Mouse (Mus musculus) left cerebral cortex, postnatal 4 days (tissue): ENCODE data around the gene Poll. TPM values are rescaled to one million over a fixed set of nuclear protein-coding genes. Genes with fewer than 3 reads are reported as not detected.
A peak's percentile ranks its signal among the peaks of the same experiment; 100 is the strongest.

ENCODE experiments used
- DNase-seq: peaks from one replicate; pipeline ENCODE4 v3.0.0-alpha.2; 2022
- intact Hi-C: fragments of 180-260 bp; cut with DNase I; formaldehyde crosslinking; loops from one replicate; pipeline ENCODE4 v1.15.1; 2025
- total RNA-seq, 2 experiments: library from RNA; stranded (reverse); gene quantifications; 2 replicates each; pipeline ENCODE4 v1.2.3; 2021

Poll gene
- total RNA-seq = 1 to 10 TPM; 5.5 to 6.6 TPM

- DNase-seq = peak; percentile 78
- intact Hi-C loops = no loop called here
Observed at GRCm38 (mm10) chr19:45560153-45560890, at the start of gene Poll, which contains the start of gene Gm17018. TSS of gene Poll (minus strand) at chr19:45560531. TSS of gene Gm17018 (plus strand) at chr19:45560615.

DNA sequence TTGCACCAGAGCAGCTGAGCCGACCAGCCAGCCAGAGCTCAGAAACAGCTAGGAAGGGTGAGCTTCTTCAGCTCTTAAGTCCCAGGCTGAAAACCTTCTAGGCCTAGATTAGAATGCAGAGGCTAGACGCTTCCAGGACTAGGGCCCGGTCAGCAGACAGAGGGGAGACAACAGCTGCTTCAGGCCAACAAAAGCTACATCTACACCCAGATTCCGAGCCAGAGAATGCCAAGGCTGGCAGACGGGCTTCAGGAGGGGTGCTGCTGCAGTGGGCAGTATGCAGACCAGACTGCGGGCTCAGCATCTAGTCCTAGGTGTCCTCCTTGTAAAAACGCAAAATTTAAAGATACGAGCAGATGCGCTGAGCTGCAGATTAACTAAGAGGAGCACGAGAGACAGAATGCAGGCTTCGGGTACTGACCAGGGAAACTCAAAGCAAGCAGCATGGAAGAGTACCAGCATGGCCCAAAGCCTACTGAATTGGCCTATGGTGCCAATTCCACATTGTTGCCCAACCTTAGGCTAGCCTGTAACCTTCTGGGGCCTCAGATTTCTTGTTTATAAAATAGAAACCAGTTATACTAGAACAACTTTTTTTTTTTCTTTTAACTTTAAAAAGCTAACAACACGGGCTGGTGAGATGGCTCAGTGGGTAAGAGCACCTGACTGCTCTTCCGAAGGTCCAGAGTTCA is 48.5 kb upstream of the Poll start:
- DNase-seq = peak; percentile 52
- intact Hi-C loops = no loop called here

GRCm38 (mm10) chr19:45607479-45607878 is 47.1 kb upstream of the Poll start:
- no peak for DNase-seq
- intact Hi-C loops = no loop called here

DNA sequence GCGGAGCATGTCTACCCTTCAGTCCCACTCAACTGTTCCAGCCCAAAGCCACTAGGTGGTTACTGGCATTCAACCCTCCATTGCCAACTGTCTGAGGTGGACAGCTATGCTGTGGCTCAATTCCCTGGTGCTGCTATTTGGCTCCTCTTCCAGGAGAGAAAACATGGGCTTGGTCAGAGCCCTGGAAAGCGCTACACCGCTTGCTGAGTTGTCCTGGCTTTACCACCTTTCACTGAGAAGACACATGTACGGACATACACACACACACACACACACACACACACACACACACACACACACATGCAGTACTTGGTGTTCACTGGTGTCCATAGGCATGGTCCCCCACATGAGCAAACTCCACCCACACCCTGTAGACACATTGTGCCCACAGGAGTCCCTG is 46.4 kb upstream of the Poll start:
- peak; percentile 46 for DNase-seq
- intact Hi-C loops = no loop called here

DNA sequence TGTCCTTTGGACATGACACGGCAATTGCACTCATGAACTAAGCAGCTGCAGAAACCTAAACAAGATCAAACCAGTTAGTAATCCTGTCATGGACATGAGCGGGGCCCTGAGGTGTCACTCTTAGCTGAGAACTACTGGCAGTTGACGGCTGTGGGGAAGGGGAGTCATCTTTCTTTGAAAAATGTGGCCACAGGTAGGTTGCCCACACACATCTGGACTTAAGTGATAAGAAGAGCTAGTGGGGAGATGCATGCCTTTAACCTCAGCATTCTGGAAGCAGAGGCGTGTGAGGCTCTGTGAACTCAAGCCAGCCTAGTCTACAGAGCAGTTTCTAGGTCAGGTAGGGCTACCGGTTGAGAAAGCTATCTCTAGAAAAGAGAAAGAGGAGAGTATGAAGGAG is 42.3 kb upstream of the Poll start:
- intact Hi-C loops = no loop called here
- no peak for DNase-seq

DNA sequence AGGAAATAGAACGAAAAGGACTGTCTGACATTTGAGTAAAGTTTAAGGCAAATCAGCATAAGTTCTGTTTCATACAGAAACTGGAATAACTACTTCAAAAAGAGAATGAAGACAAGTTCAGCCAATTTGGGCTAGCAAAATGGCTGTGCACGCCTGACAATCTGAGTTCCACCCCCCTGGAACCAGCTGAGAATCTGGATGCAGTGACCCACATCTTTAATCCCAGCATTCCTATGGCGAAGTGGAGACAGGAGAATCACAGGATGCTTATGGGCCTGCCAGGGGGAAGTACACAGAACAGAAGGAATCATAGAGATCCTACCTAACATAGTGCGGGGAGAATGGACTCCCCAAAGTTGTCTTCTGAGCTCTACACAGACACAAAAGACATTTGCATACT is 36.8 kb upstream of the Poll start:
- no peak for DNase-seq
- intact Hi-C loops = no loop called here

DNA sequence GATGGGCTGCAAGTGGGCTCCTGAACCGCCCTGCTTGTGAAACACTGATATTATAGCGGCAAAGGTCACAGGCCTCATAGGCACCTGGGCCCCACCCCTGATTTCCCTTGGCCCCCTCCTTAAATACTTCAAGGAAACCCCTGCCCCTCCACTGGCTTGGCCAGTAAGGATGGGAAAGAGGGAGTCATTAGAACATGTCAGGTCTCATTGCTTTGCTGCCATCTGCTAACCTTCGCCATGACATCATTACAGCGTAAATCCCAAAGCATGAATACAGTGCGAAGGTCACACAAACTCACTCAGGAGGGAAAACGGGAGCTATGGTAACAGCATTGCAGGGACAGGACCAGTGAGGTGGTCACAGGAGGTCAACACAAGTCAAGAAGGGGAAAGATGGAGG is 36.1 kb upstream of the Poll start:
- no peak for DNase-seq
- intact Hi-C loops = no loop called here

DNA sequence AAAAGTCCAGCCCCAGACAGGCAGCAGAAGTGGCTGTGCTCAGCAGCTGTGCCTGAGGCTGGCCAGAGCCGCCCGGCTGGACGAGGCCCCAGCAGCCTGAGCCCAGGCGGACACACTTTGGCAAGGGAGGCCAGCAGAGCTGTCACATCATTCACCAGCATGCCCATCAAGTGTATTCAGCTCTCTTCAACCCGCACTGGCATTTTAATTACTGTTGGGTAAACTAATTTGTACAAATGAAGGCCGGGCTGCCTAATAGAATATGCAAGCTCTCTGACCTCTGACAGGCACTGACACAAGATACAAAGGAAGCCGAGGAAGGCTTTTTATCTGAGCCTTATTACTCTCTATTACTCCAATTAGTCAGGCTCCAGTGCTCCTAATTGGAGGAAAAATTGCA is 35.7 kb upstream of the Poll start:
- intact Hi-C loops = no loop called here
- DNase-seq = peak; percentile 84

DNA sequence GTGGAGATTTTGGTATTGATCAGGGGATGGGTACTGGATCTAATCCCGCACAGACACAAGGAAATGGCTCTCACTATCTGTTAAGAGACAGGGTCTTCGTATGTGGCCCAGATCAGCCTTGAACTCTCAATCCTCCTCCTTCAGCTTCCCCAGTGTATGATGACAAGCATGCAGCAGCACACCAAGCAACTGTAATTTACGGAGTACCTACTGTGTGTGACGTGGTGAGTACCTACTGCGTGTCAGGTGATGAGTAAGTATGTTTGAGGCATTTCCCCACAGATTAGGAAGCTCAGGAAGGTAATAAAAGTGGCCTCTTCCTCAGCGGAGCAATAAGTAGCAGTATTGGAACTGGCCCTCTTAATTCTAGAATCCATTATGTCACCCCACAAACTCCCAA is 35.1 kb upstream of the Poll start:
- intact Hi-C loops = no loop called here
- DNase-seq = no peak

DNA sequence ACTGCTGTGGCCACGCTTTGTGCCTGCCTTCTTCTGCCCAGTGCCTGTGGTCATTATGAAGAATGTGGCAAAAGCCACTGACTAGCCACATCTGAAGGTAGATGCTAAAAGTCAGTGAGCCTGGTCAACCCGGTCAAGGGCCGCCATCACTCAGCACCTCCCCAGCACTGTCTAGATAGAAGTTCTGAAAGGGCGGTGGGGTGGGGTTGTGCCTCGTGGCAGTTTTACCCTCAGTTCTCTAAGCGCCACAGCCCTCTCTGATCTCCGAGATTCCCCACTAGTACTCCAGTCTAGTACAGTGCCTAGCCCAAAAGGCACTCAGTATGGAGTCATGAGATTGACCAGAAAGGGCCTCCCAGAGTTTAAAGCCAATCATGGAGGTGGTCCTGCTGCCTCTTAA is 33.7 kb upstream of the Poll start:
- intact Hi-C loops = no loop called here
- DNase-seq = no peak

DNA sequence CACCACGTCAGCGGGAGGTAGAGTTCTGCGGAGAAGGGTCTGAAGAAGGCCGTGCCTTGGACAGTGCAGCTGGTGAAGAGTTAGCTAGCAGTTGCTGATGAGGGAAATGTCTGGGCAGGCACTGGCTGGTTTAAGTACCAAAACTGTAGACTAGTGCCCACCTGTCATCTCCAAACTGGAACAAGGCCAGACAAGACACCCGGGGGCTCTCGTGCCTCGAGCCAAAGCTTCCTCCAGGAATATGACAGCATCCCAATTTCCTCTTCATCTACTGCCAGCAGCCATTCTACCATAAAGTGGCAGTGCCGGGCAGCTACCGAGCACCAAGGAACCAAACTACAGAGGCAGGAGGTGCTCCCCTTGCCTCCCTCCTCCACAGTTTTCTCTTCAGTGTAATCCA is 32.6 kb upstream of the Poll start:
- DNase-seq = peak; percentile 77
- intact Hi-C loops = no loop called here

GRCm38 (mm10) chr19:45591704-45592103 is 31.4 kb upstream of the Poll start:
- no peak for DNase-seq
- intact Hi-C loops = no loop called here

DNA sequence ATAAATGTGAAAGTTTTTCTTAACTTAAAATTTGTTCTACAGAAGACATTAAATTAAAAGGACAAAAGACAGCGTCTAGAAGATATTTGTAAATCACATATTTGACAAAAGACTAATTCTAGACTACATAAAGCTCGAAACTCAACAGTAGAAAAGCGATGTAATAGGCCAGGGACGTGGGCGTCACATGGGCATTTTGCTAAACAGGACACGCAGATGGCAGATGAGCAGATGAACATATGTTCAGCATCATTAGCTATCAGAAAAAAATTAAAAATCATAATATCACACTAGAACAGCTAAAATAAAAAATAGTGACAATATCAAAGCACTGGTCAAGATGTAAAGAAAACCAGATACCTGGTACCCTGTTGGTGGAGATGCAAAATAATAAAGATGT is 29.4 kb upstream of the Poll start:
- intact Hi-C loops = no loop called here
- no peak for DNase-seq

DNA sequence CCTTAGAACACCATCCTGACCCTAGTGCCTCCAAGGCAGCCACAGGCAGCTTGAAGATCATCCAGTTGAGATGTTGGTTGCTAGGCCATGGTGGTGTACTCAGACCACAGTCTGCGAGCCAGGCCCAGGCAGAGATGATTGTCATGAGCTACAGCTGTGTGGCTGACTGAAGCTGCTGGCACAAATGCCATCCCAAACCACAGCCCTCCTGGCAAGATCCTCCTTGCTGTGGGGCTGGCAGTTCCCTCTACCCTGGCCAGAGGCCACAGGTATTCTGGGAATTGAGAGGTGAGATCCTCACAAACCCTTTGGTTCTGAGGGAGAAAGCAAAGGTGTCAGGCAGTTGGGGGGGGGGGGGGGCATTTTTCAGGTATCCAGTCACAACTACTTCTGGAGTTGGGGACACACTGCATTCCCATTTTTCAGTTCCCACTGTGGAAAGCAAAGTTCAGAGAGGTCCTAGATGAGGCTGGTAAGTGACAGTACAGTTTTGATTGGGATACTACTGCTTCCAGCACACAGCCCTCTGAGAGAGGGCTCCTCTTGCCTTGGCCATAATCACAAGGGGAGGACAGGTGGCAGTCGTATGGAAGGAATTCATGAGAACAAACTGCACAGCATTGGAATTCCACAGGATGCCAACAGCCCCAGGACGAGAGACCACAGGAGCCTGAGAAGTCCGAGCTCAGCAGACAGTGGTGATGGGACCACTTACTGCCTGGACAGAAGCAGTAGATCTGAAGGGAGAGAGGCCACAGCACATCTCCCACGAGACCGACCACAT is 27.4 kb upstream of the Poll start:
- intact Hi-C loops = no loop called here
- DNase-seq = no peak

- no peak for DNase-seq
- intact Hi-C loops = no loop called here
Observed at GRCm38 (mm10) chr19:45586850-45587249, 26.5 kb upstream of the Poll start.

- intact Hi-C loops = no loop called here
- DNase-seq = no peak
Observed at GRCm38 (mm10) chr19:45584856-45585620, 24.7 kb upstream of the Poll start.

GRCm38 (mm10) chr19:45583136-45583535 is 22.8 kb upstream of the Poll start:
- intact Hi-C loops = no loop called here
- no peak for DNase-seq

DNA sequence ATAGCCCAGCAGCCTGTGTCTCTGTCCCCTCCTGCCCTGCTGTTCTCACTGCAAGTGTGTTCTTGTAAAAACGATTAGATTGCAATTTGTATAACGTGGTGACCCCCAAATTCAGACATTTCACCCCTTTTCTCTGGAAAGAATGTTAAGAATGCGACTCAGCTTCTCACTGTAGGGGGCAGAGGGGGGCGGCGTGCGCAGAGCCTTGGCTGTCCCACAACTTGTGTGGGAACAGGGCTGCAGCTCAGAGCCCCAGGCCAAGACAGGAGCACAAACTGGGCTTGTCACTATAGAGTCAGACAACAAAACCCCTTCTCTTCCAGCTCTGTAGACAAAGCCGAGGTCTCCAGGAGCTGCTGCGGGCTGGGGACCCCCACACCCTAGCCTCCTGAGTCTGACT is 21.8 kb upstream of the Poll start:
- no peak for DNase-seq
- intact Hi-C loops = no loop called here

DNA sequence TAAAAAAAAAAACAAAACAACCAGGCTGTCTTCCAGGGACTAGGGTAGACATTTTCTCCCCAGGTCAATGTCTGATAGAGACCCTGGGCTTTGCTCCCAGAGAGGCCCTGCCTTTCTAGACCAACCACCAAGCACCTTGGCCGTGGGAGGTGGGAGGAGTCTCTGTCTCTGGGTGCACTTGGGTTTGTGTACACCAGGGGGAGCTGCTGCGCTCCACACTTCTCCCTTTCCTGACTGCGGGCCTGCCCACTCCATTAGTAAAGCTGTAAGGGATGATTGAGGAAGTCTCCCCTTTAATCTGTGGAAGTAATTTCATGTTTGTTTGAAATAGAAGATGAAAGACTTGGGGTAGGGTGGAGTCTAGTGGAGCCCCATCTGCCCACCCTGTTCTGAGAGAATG is 20.9 kb upstream of the Poll start:
- intact Hi-C loops = no loop called here
- DNase-seq = peak; percentile 68

- intact Hi-C loops = no loop called here
Observed at GRCm38 (mm10) chr19:45580235-45580634, 19.9 kb upstream of the Poll start.

DNA sequence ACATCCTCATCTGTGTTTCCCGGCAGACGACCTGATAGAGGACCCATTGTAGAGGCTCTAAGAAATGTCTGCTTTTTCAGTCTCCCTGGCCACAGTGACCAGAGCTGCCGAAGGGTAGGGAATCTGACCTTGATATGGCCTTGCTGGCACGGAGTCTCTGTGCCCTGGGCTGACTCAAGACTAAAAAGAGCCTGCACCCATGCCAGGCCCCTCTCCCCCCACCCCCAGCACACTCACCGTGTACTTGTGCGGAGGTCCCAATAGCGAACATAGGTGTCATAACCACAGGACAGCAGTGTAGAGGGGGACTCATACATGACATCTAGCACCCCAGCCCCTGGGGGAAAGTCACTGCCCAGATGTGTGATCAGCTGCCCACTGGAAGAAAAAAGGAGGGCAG is 19.1 kb upstream of the Poll start:
- DNase-seq = no peak
- intact Hi-C loops = loop anchor here (5.0 kb wide), 1 partner anchor 168 kb away; the partner anchor contains the start of gene Npm3

More at GRCm38 (mm10) chr19:45580235-45580634, 19.9 kb upstream of the Poll start:
- DNase-seq = peak; percentile 47
